Comparison of ENCODE assay signal across 10 mouse cellular contexts in the genomic region with DNA sequence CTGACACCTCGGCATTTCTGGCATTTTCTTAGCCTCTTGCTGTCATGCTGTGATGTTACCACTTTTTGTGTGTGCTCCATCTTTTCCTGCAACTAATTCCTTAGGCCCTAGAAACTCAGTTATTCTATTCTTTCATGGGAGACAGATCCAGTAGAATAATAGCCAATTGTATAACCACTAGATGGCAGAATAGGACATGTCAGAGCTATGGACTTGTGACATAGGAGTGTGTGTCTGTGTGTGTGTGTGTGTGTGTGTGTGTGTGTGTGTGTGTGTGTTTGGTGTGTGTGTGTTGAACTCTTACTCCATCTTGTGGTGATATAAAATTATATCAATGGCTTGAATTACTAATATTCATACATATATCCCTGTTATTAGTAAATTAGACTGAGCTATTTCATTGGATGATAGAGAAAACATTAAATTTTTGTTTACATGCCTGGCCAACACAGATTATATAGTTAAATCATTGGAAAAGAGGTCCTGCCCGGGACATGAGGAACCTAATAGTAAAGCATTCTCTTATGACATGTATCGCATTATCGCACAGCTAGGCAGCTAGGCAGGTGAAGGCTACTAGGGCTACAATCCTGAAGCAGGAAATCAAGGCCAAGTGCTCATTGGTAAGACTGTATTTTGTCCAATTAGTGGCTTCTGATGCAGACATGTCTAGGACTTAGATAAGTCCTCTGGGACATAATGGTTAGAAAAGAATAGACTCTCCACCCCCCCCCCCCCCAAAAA. TPM values are rescaled to one million over a fixed set of nuclear protein-coding genes. Genes with fewer than 3 reads are reported as not detected.
DNase-seq lines count a peak whose midpoint lies in the region; ATAC-seq and TF ChIP-seq lines count a peak whose summit lies in the region.
"Had no signal": no experiment of that assay in that cellular context is flagged by ENCODE, and none has a peak within 500 bp of the region (broad histone marks: within the 10 kb centered on the region; RNA-seq: fewer than 3 reads in every experiment).

No protein-coding gene starts in this region.

- peaks cover 10% of the 10 kb centered on the region for H3K4me1 ChIP-seq in heart, embryonic 10.5 days
- H3K4me1 ChIP-seq in hindbrain, postnatal 0 days (ENCODE audit: insufficient read depth, low read length), result no peaks in the 10 kb centered on the region
- H3K4me1 ChIP-seq: embryonic facial prominence, embryonic 12.5 days; limb, embryonic 15.5 days had no signal

- no peak overlapping the region for H3K9ac ChIP-seq in hindbrain, postnatal 0 days (replicated peaks; ENCODE audit: low read length)
- H3K9ac ChIP-seq: embryonic facial prominence, embryonic 12.5 days; limb, embryonic 15.5 days had no signal

- H3K27me3 ChIP-seq in heart, embryonic 10.5 days (ENCODE audit: insufficient read depth, poor library complexity, severe bottlenecking), result no peaks in the 10 kb centered on the region
- H3K27me3 ChIP-seq in hindbrain, postnatal 0 days (ENCODE audit: insufficient read depth, low read length), result no peaks in the 10 kb centered on the region
- H3K27me3 ChIP-seq: embryonic facial prominence, embryonic 12.5 days; limb, embryonic 15.5 days had no signal

- WGBS in heart, embryonic 10.5 days, result 77% methylated on average over 4 of the region's 4 CpGs
- WGBS in hindbrain, postnatal 0 days, result 83% methylated on average over 4 of the region's 4 CpGs

- no peak overlapping the region for H3K4me2 ChIP-seq in hindbrain, postnatal 0 days (ENCODE audit: low read depth, low read length)
- H3K4me2 ChIP-seq: embryonic facial prominence, embryonic 12.5 days; limb, embryonic 15.5 days had no signal

- H3K36me3 ChIP-seq in heart, embryonic 10.5 days, result no peaks in the 10 kb centered on the region
- H3K36me3 ChIP-seq in hindbrain, postnatal 0 days (ENCODE audit: insufficient read depth, low read length), result no peaks in the 10 kb centered on the region
- H3K36me3 ChIP-seq: embryonic facial prominence, embryonic 12.5 days; limb, embryonic 15.5 days had no signal

- H3K9me3 ChIP-seq in heart, embryonic 10.5 days, result no peaks in the 10 kb centered on the region
- H3K9me3 ChIP-seq in hindbrain, postnatal 0 days (ENCODE audit: low read length), result no peaks in the 10 kb centered on the region
- H3K9me3 ChIP-seq: embryonic facial prominence, embryonic 12.5 days; limb, embryonic 15.5 days had no signal

- peak; percentile 6 for DNase-seq in heart, adult 9 months (ENCODE audit: low spot score in 2 of 2)
- DNase-seq in heart, embryonic 10.5 days (ENCODE audit: low spot score), result no peak
- DNase-seq in 416B (ENCODE audit: low read depth) (peak; percentile 86), MN1 (ENCODE audit: low spot score) (peak; percentile 69)
- DNase-seq in embryo, embryonic 11.5 days (ENCODE audit: low read depth, low spot score), result peak; percentile 14
- DNase-seq in hindbrain, postnatal 0 days (ENCODE audit: low spot score), result peak; percentile 88

- peak; percentile 88 for ATAC-seq in hindbrain, postnatal 0 days
- ATAC-seq in megakaryocyte-erythroid progenitor cell, adult 5-6 weeks (replicated peaks; ENCODE audit: low FRiP score, low TSS enrichment, poor library complexity, severe bottlenecking), result peak; percentile 76; the same call in 1 of the 2 replicates
- ATAC-seq in monocyte, adult 5-6 weeks (replicated peaks; ENCODE audit: insufficient number of reproducible peaks, low FRiP score, low TSS enrichment, poor library complexity, severe bottlenecking), result no peak

- TF ChIP-seq CTCF in hindbrain, postnatal 0 days (IDR thresholded peaks at IDR 0.05; ENCODE audit: low read depth), result peak; percentile 91

- H3K4me3 ChIP-seq in heart, embryonic 10.5 days, result no peak overlapping the region
- no peak overlapping the region for H3K4me3 ChIP-seq in hindbrain, postnatal 0 days (ENCODE audit: low read length)
- H3K4me3 ChIP-seq: embryonic facial prominence, embryonic 12.5 days; limb, embryonic 15.5 days had no signal

- H3K27ac ChIP-seq in heart, embryonic 10.5 days, result no peak overlapping the region
- no peak overlapping the region for H3K27ac ChIP-seq in hindbrain, postnatal 0 days
- H3K27ac ChIP-seq: embryonic facial prominence, embryonic 12.5 days; limb, embryonic 15.5 days had no signal

RNA-seq across cellular contexts. Expression of a gene that starts 40.5 kb away (rescaled TPM):
- 40.1 and 44.4 TPM in 2 replicates for polyA plus RNA-seq in heart, embryonic 10.5 days (2016; fragmentation: Nextera tagmentation; extraction: Ambion mirVana)
- 25.3 and 27.1 TPM in 2 replicates for total RNA-seq in hindbrain, postnatal 0 days (2014; rRNA removed)
- polyA plus RNA-seq in hindbrain, postnatal 0 days (2015; fragmentation: Nextera tagmentation; extraction: Ambion mirVana), result 27.2 and 28.7 TPM in 2 replicates
- total RNA-seq in megakaryocyte-erythroid progenitor cell, adult 5-6 weeks (2014; fragmentation: Nextera tagmentation), result 26.1 and 40.8 TPM in 2 replicates
- total RNA-seq in megakaryocyte-erythroid progenitor cell, adult 5-6 weeks (2017), result 17.3 and 19.4 TPM in 2 replicates
- total RNA-seq in monocyte, adult 5-6 weeks (2017), result 7.5 to 16.1 TPM (median 11.4 TPM) in 3 replicates
